Comparison of ENCODE assay signal across 17 mouse cellular contexts in genomic region chr9:69265151-69265550, GRCm38 (mm10).
DNase-seq lines count a peak whose midpoint lies in the region; ATAC-seq and TF ChIP-seq lines count a peak whose summit lies in the region.
"Had no signal": no experiment of that assay in that cellular context is flagged by ENCODE, and none has a peak within 500 bp of the region (broad histone marks: within the 10 kb centered on the region; RNA-seq: fewer than 3 reads in every experiment).

No protein-coding gene starts in this region.

- no peak for TF ChIP-seq CTCF in stomach, postnatal 0 days (IDR thresholded peaks at IDR 0.05; ENCODE audit: low read depth)

- H3K4me3 ChIP-seq in embryonic facial prominence, embryonic 14.5 days (ENCODE audit: low read depth, low read length): no peak overlapping the region
- no peak overlapping the region for H3K4me3 ChIP-seq in stomach, postnatal 0 days (ENCODE audit: low read depth, low read length)
- H3K4me3 ChIP-seq: heart, embryonic 13.5 days had no signal

- H3K9ac ChIP-seq in embryonic facial prominence, embryonic 14.5 days (ENCODE audit: low read depth, low read length): no peak overlapping the region
- H3K9ac ChIP-seq in stomach, postnatal 0 days (ENCODE audit: low read length): no peak overlapping the region
- H3K9ac ChIP-seq: heart, embryonic 13.5 days; liver, embryonic 14.5 days had no signal

- DNase-seq in cerebellum, postnatal 10 days: peak; percentile 33 to 36
- DNase-seq in cerebellum, adult 9-11 months: no peak
- peak; percentile 94 for DNase-seq in heart, adult 11 months
- no peak for DNase-seq in heart, postnatal 36 days
- DNase-seq in embryonic facial prominence, embryonic 14.5 days (ENCODE audit: low spot score): peak; percentile 34
- DNase-seq in lung, postnatal 25 days (ENCODE audit: low spot score): peak; percentile 39
- DNase-seq in thymus, postnatal 14 days: no peak
- no peak for DNase-seq in stomach, postnatal 0 days (ENCODE audit: low spot score)
- DNase-seq: cerebellum, postnatal 14 days; heart, postnatal 4 days; midbrain, embryonic 14.5 days; thymus, adult 18-20 months had no signal

- intact Hi-C loops in heart, postnatal 36 days (cut with DNase I): no loop called here

- no peak overlapping the region for H3K27ac ChIP-seq in embryonic facial prominence, embryonic 14.5 days (replicated peaks; ENCODE audit: low read depth, low read length)
- no peak overlapping the region for H3K27ac ChIP-seq in stomach, postnatal 0 days (replicated peaks)
- H3K27ac ChIP-seq: heart, embryonic 13.5 days; kidney, postnatal 0 days; liver, embryonic 14.5 days had no signal

- 62% methylated on average over 7 of the region's 7 CpGs for WGBS in embryonic facial prominence, embryonic 14.5 days
- 51% methylated on average over 7 of the region's 7 CpGs for WGBS in stomach, postnatal 0 days

- no peaks in the 10 kb centered on the region for H3K27me3 ChIP-seq in embryonic facial prominence, embryonic 14.5 days (replicated peaks; ENCODE audit: control insufficient read depth, insufficient read depth, low read length)
- H3K27me3 ChIP-seq in stomach, postnatal 0 days (ENCODE audit: control insufficient read depth, insufficient read depth, low read length): no peaks in the 10 kb centered on the region
- H3K27me3 ChIP-seq: heart, embryonic 13.5 days had no signal

- no peak for TF ChIP-seq EP300 in stomach, postnatal 0 days (optimal IDR thresholded peaks at IDR 0.05)

- no peaks in the 10 kb centered on the region for H3K9me3 ChIP-seq in embryonic facial prominence, embryonic 14.5 days (ENCODE audit: control insufficient read depth, low read length)
- H3K9me3 ChIP-seq in stomach, postnatal 0 days (ENCODE audit: control insufficient read depth, low read length): no peaks in the 10 kb centered on the region
- H3K9me3 ChIP-seq: heart, embryonic 13.5 days had no signal

- no peak overlapping the region for H3K4me2 ChIP-seq in embryonic facial prominence, embryonic 14.5 days (ENCODE audit: low read depth, low read length)
- no peak overlapping the region for H3K4me2 ChIP-seq in stomach, postnatal 0 days (replicated peaks; ENCODE audit: low read depth)
- H3K4me2 ChIP-seq: heart, embryonic 13.5 days had no signal

- ATAC-seq in embryonic facial prominence, embryonic 14.5 days (ENCODE audit: low read depth): no peak
- ATAC-seq in stomach, postnatal 0 days (ENCODE audit: low FRiP score, low TSS enrichment): no peak
- ATAC-seq: hindbrain, embryonic 16.5 days; intestine, postnatal 0 days had no signal

- no peaks in the 10 kb centered on the region for H3K36me3 ChIP-seq in embryonic facial prominence, embryonic 14.5 days (ENCODE audit: control insufficient read depth, insufficient read depth, low read length)
- H3K36me3 ChIP-seq in stomach, postnatal 0 days (ENCODE audit: control insufficient read depth, insufficient read depth, low read length): no peaks in the 10 kb centered on the region
- H3K36me3 ChIP-seq: heart, embryonic 13.5 days had no signal

- no peaks in the 10 kb centered on the region for H3K4me1 ChIP-seq in embryonic facial prominence, embryonic 14.5 days (ENCODE audit: control insufficient read depth, insufficient read depth, low read length)
- no peaks in the 10 kb centered on the region for H3K4me1 ChIP-seq in stomach, postnatal 0 days (replicated peaks; ENCODE audit: control insufficient read depth, insufficient read depth)

Comparison
In these comparisons a context has a peak if more than half of its experiments do, and no peak if none do; other contexts are left out.
1. DNase-seq: peak in cerebellum, postnatal 10 days (2 of 2), heart, adult 11 months (single experiment), embryonic facial prominence, embryonic 14.5 days (single experiment) and lung, postnatal 25 days (single experiment); none in cerebellum, adult 9-11 months (single experiment), heart, postnatal 36 days (0 of 2), thymus, postnatal 14 days (single experiment) and stomach, postnatal 0 days (single experiment).